Mouse (Mus musculus) layer of hippocampus, adult 9-11 months (tissue): ENCODE measurements around the gene Rftn2.
"Not testable (repeated sequence)": the region's sequence is repeated elsewhere in the genome, so short reads cannot be mapped to it uniquely, and the experiment has no call there.

Source experiments
- DNase-seq: peaks from one replicate; pipeline ENCODE4 v3.0.0; 2022

Rftn2 gene

GRCm38 (mm10) chr1:55171361-55172325, 54.9 kb downstream of the Rftn2 start:
- DNase-seq: no peak

- DNase-seq: no peak
These were observed 58.0 kb downstream of the Rftn2 start for GRCm38 (mm10) chr1:55168591-55168990.

- DNase-seq: no peak
These were observed 59.0 kb downstream of the Rftn2 start for GRCm38 (mm10) chr1:55167560-55167959.

GRCm38 (mm10) chr1:55164005-55164404, 62.6 kb downstream of the Rftn2 start:
- no peak for DNase-seq

- no peak for DNase-seq
These were observed 63.8 kb downstream of the Rftn2 start for GRCm38 (mm10) chr1:55162781-55163180.

GRCm38 (mm10) chr1:55161895-55162294, 64.7 kb downstream of the Rftn2 start:
- DNase-seq: no peak

GRCm38 (mm10) chr1:55160831-55161638, 65.5 kb downstream of the Rftn2 start:
- peak; percentile 77 for DNase-seq

- DNase-seq: no peak
These were observed 66.4 kb downstream of the Rftn2 start for GRCm38 (mm10) chr1:55160218-55160617.

- DNase-seq: no peak
These were observed 67.8 kb downstream of the Rftn2 start for GRCm38 (mm10) chr1:55158821-55159220.

GRCm38 (mm10) chr1:55158211-55158610, 68.4 kb downstream of the Rftn2 start:
- peak; percentile 34 for DNase-seq

GRCm38 (mm10) chr1:55157329-55157728, 69.3 kb downstream of the Rftn2 start:
- DNase-seq: no peak

- DNase-seq: peak; percentile 62
These were observed 81.0 kb downstream of the Rftn2 start for GRCm38 (mm10) chr1:55145556-55145955.

GRCm38 (mm10) chr1:55144338-55144737, 82.2 kb downstream of the Rftn2 start:
- DNase-seq: no peak

GRCm38 (mm10) chr1:55135846-55136245, 90.7 kb downstream of the Rftn2 start:
- DNase-seq: no peak

GRCm38 (mm10) chr1:55134301-55134700, 92.3 kb downstream of the Rftn2 start:
- no peak for DNase-seq

GRCm38 (mm10) chr1:55133173-55133572, 93.4 kb downstream of the Rftn2 start:
- DNase-seq: no peak

- no peak for DNase-seq
These were observed 94.3 kb downstream of the Rftn2 start for GRCm38 (mm10) chr1:55132308-55132707.

GRCm38 (mm10) chr1:55131424-55132014, 95.1 kb downstream of the Rftn2 start:
- no peak for DNase-seq

- peak; percentile 90 for DNase-seq
These were observed 95.6 kb downstream of the Rftn2 start, which contains the start of gene Mob4 for GRCm38 (mm10) chr1:55130943-55131401. Mob4 (plus strand) TSS chr1:55131231.

GRCm38 (mm10) chr1:55130190-55130916, 96.2 kb downstream of the Rftn2 start:
- DNase-seq: no peak

GRCm38 (mm10) chr1:55129716-55130115, 96.9 kb downstream of the Rftn2 start:
- no peak for DNase-seq

GRCm38 (mm10) chr1:55124136-55124535, 102.4 kb downstream of the Rftn2 start:
- not testable (repeated sequence) for DNase-seq
